Mouse (Mus musculus) fibroblast of lung, adult 2 months (primary cell): ENCODE data around the gene Cox4i2.

Source experiments
- DNase-seq: peaks from one replicate; pipeline ENCODE4 v3.0.0-alpha.2; 2011; ENCODE audit warnings: low read depth

The Cox4i2 gene

GRCm38 (mm10) chr2:152753944-152754711, at the start of gene Cox4i2:
Gene Cox4i2 (plus strand): TSS chr2:152754173.
- DNase-seq = no peak

- no peak for DNase-seq
Measured at GRCm38 (mm10) chr2:152704256-152704605, 49.7 kb upstream of the Cox4i2 start.

- no peak for DNase-seq
Measured at GRCm38 (mm10) chr2:152704811-152705370, 49.1 kb upstream of the Cox4i2 start.

DNA sequence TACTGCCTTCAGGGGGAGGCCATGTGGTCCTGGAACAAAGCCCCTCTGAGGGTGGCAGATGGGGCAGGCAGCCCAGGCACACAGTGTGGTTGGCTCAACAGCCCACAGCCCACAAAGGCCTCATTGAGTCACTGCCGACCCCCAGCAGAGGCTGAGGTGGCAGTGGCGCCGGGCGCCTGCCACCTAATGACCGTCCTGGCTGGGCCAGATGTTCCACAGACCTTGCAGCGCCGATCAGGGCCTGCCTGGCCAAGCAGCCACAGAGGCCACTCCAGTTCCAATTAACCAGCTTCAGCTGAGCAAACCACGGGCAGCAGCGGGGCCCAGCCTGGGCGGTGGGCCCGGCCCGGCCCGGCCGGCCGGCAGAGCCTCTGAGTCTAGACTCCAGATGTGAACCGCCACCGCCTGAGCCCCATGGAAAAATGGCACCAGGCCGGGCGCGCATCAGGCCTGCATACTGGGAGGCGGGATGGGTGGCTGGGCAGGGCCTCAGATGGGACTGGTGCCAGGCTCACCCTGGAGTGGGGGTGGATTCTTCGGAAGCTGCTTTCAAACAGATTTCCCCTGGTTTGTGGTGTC, 47.9 kb upstream of the Cox4i2 start:
- peak; percentile 94 for DNase-seq

DNA sequence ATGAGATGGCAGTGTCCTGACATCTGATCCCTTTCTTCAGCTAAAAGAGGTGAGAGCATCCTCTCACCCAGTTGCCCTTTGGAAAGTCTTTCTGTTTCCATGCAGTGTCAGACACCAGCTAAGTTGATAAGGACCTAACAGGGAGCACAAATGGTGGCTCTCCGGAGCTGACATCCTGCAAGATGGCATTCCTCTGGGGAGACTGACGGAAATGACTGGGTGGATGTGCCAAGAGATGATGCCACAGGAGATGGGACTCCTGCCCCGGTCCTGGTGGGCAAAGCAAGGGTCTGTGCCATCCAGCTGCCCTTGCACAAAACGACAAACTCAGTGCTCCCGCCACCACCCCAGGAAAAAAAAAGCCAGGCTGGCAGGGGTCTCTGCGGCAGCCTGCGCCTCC, 46.8 kb upstream of the Cox4i2 start:
- no peak for DNase-seq

DNA sequence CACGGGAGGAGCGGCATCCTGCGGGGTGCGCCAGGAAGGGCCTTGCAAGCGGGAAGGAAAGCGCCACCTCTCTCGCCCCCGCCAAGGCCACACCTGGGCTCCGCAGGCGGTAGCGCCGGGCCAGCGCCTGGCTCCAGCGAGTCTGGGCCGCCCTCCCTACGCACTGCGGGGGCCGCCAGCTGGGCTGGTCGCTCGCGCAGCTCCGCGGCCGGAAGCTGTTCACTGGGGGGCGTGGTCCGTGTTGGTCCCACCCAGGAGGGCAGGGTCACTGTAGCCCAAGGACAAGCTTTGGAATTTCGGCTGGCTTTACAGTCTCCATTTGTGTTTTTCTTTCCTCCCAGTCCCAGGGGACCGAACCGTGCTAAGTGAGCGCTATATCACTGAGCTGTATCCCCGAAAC, 46.3 kb upstream of the Cox4i2 start:
- peak; percentile 76 for DNase-seq

DNA sequence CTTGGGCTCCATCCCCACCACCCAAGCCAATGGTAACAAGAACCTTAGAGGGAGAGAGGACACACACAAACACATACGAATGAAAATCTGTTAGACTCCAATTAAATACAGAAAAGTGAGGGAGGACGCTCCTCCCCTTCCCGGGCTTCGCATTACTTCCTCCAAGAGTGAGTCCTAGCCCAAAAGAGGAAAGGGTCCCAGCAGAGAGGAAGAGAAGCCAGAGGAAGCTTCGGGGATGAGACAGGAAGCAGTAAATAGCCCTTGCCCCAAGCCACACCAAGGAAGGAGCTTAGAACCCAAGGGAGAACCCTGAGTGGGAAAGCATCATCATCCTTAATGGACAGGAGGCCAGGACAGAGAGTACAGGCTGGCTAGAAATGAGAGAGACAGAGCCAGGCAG, 44.9 kb upstream of the Cox4i2 start:
- DNase-seq = no peak

GRCm38 (mm10) chr2:152716241-152716772, 37.7 kb upstream of the Cox4i2 start:
- no peak for DNase-seq

DNA sequence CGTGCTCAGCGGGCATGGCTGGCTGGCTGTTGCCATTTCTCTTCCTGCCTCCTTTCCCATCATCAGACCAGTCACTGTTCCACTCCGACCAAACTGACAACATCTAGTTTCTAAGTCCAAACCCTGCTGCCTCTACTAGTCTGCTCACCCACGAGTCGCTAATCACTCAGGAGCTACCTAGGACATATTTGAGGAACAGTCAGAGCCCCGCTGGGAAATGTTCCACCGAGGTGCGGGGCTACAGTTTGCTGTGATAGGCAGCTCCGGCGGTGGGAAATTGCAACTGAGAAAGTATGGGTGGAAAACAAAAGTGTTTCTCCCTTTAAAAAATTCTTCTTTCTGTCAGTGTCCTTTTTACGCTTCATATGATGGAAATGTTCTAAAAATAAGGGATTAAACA, 36.3 kb upstream of the Cox4i2 start:
- no peak for DNase-seq

GRCm38 (mm10) chr2:152718076-152718475, 35.9 kb upstream of the Cox4i2 start:
- DNase-seq = no peak

GRCm38 (mm10) chr2:152723651-152724331, 30.2 kb upstream of the Cox4i2 start:
- no peak for DNase-seq

DNA sequence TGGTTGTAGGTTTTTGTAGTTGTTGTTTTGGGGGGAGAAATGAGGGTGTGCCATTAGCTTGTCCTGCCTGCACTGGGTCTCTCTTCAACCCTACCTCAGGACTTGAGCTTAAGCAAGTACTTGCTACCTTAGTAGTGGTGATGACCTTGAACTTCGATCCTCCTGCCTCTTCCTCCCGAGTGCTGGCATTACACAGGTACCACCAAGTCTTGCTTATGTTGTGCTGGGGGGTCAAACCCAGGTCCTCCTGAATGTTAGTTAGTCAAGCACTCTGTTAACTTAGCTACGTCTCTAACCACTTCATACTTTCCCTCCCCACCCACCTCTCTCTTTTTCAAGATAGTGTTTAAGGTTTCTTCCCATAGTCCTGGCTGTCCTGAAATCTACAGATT, 29.6 kb upstream of the Cox4i2 start:
- no peak for DNase-seq

DNA sequence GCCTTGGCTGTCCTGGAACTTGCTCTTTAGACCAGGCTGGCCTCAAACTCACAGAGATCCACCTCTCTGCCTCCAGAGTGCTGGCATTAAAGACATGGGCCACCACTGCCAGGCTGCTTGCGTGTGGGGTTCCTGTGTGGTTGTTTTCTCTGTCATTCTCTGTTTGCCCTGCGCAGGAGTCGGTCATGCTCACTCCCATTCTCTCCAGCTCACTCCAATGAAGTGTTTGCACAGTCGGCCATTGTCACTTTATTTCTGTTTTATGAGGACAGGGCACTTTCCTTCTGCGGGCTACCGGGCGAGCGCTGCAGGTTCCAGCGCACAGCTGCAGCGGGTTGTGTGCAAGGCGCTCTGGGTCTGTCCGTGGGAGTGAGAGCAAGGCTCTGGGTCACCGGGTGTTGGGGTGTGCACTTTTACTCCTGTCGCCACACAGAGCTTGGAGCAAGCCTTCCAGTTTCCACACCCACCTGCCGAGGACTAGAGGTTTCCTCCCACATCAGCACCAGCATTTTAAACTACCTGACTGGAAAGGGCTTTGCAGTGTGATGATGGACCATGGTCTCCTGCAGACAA, 28.7 kb upstream of the Cox4i2 start:
- no peak for DNase-seq

- DNase-seq = no peak
Measured at GRCm38 (mm10) chr2:152726213-152726612, 27.8 kb upstream of the Cox4i2 start.

- DNase-seq = no peak
Measured at GRCm38 (mm10) chr2:152726751-152727335, 27.1 kb upstream of the Cox4i2 start.

DNA sequence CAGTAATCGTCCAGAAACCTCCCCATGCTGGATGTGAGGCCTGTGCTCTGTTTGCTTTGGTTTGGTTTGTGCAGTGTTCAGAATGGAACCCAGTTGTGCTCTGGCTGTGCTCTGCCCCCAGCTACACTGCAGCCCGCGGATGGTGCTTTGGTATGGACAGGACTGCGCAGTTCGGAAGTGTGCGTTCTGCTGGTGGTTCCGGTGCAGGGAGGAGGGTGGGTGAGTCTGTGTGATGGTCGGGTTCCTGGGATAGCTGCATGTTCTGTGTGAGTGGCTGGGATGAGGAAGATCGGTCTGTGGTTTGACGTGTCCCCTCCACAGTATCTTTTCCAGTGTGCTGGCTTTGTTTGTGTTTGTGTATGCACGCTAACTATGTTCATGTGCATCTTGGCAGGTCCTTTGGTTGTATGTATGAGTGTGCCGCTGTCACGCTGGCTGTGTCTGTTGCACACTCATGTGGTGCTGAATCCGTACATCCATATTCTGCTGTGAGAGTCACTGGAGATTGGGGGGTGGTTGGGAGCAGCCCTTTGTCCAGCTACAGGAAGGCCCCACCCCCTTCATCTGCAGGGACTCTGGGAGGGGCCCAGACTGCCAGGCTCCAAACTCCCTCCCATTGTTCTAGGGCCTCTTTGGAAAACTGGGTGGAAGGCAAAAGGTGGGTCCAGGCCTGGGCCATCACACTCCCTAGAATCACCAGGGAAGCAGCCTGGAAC, 26.0 kb upstream of the Cox4i2 start:
- no peak for DNase-seq

- no peak for DNase-seq
Measured at GRCm38 (mm10) chr2:152728594-152728993, 25.4 kb upstream of the Cox4i2 start.

DNA sequence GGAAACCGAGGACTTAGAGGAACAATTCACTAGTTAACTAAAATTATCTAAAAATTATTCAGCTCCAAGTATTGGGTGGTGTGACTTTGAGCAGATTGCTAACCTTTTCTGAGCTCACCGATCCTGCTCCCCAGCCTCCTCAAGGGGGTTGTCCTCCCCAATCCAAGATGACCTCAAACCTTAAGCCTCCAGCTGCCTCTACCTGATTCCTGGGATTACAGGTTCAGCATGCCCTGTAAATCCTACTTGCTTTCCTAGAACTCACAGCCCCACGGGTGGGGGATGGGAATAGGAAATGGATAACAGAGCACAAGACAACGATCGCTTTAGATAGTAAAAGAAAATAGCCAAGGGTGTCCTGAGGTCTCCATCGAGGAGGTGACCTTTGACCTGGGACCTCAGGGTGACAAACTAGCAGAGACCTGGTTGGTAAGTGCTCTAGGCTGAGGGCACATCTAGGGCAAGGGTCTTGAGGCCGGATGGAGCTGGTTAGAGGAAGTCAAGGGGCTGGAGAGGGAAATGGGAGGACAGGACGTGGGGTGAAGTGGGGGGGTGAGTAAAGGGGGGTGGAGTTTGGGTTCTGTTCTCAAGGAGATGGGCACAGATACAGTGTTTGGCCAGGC, 24.8 kb upstream of the Cox4i2 start:
- DNase-seq = no peak

GRCm38 (mm10) chr2:152729636-152730020, 24.3 kb upstream of the Cox4i2 start:
- peak; percentile 81 for DNase-seq

GRCm38 (mm10) chr2:152733201-152733600, 20.8 kb upstream of the Cox4i2 start:
- no peak for DNase-seq

DNA sequence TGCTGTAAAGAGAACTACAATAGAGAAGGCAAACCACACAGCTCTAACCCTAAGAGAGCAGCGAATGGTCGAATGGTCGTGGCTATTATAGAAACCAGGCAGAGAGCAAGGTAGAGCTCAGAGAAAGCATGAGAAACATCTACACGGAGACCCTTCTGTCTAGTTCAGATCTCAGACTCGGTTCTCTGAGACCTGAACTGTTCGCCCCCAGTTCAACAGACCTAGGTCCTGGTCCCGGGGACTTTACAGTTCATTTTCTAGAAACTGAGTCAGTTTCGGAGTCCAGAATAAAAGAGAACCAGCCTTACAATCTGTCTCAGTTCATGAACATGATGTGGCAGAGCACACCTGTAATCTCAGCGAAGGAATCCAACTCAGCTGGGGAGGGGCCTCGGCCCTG, 19.5 kb upstream of the Cox4i2 start:
- no peak for DNase-seq
